Mouse (Mus musculus) lung, postnatal 0 days (tissue): ENCODE data around the gene Cyp2d22. TPM values are rescaled to one million over a fixed set of nuclear protein-coding genes. Genes with fewer than 3 reads are reported as not detected.

Experiments
- ATAC-seq: fragments of 200-750 bp; cut with Nextera tagmentation; 2 replicates; pipeline ENCODE4 v1.8.0; 2017; ENCODE audit warnings: moderate library complexity
- DNase-seq: peaks from one replicate; pipeline ENCODE4 v3.0.0-alpha.2; 2016; ENCODE audit warnings: low spot score
- H3K27ac ChIP-seq: fragments of 300-500 bp; sonication (generic); 2 replicates; pipeline ENCODE4 v1.5.1; 2014; ENCODE audit warnings: antibody characterized with exemption, mild to moderate bottlenecking, low read length, mixed read lengths
- H3K27me3 ChIP-seq: fragments of 300-500 bp; sonication (generic); replicated peaks from 2 replicates; pipeline ENCODE4 v1.6.1; 2014; ENCODE audit warnings: low read length, mixed read lengths; ENCODE audit not compliant: insufficient read depth
- H3K36me3 ChIP-seq: fragments of 300-500 bp; sonication (generic); 2 replicates; pipeline ENCODE4 v1.6.1; 2014; ENCODE audit warnings: low read length, mixed read lengths; ENCODE audit not compliant: insufficient read depth
- H3K4me1 ChIP-seq: fragments of 300-500 bp; sonication (generic); 2 replicates; pipeline ENCODE4 v1.6.1; 2014; ENCODE audit warnings: antibody characterized with exemption, low read depth, low read length, mixed read lengths; ENCODE audit not compliant: insufficient read depth
- H3K4me2 ChIP-seq: fragments of 300-500 bp; sonication (generic); replicated peaks from 2 replicates; pipeline ENCODE4 v1.6.1; 2014; ENCODE audit warnings: low read depth, mild to moderate bottlenecking, low read length, moderate library complexity, mixed read lengths
- H3K4me3 ChIP-seq: fragments of 300-500 bp; sonication (generic); 2 replicates; pipeline ENCODE4 v1.5.1; 2014; ENCODE audit warnings: low read depth, low read length
- H3K9ac ChIP-seq: fragments of 300-500 bp; sonication (generic); replicated peaks from 2 replicates; pipeline ENCODE4 v1.6.1; 2014; ENCODE audit warnings: low read depth, mild to moderate bottlenecking
- H3K9me3 ChIP-seq: fragments of 300-500 bp; sonication (generic); 2 replicates; pipeline ENCODE4 v1.6.1; 2016; ENCODE audit warnings: low read length, mixed read lengths
- CTCF ChIP-seq: IDR thresholded peaks from 2 replicates; pipeline ENCODE4 v1.5.1; 2016; ENCODE audit warnings: antibody characterized with exemption, mild to moderate bottlenecking
- EP300 ChIP-seq: IDR thresholded peaks from 2 replicates; pipeline ENCODE4 v1.6.1; 2016; ENCODE audit warnings: antibody characterized with exemption, mild to moderate bottlenecking, control low read depth
- WGBS: fragments of 180-500 bp; shearing (Covaris S2); extraction: QIAGEN DNeasy Blood & Tissue Kit; methylation state at CpG from one replicate; pipeline ENCODE4 v1.1.7; 2014; 5-methylcytosine and 5-hydroxymethylcytosine counted together
- polyA plus RNA-seq: library from polyadenylated mRNA; unstranded; fragments of >200 nt; fragmentation: Nextera tagmentation; extraction: Ambion mirVana; gene quantifications from 2 replicates; pipeline ENCODE4 v1.2.1, GENCODE M21; 2015

Gene Cyp2d22
- 13.3 and 14.2 TPM in 2 replicates for polyA plus RNA-seq

DNA sequence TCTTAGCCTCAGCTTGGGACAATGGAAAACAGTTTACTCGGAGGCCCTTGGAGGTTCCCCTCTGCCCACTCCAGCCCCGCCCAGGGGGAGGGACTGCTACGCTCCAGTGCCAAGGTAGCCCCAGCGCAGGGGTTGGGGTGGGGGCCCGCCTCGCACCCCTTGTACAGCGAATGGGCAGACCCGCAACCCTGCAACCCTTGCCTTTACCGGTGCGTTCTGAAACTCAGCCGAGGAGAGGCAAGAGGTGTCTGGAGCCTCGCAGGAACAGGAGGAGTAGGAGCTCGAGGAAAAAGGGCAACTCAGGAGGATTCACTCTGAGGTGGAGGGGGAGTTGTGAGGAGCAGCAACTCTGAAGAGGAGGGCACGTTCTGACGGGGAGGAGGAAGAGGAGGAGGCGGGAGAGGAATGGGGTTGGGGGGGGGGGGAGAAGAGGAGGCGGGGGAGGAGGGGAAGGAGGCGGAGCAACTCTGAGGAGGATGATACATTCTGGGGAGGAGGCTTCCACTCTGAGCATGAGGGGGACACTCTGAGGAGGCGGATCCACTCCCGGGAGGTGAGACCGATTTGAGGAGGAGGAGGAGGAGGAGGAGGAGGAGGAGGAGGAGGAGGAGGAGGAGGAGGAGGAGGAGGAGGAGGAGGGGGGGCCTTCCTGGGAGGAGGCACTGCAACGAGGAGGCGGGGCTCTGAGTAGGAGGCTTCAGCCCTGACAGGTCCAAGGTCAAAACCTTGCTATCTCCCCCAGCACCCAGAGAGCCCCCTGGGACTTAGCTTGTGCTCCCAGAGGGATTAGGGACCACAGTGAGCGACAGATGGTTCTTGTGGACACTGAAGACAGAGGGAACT is at the start of gene Cyp2d22:
Gene Cyp2d22, minus strand, starts transcription at position 390 of the 843 bp plus-strand sequence.
- peak within 1 kb of the TSS; percentile 54 for H3K9ac ChIP-seq
- peak within 1 kb of the TSS; percentile 72 for H3K4me2 ChIP-seq
- H3K27me3 ChIP-seq, result no peaks in the 10 kb centered on the region
- peaks cover 7% of the 10 kb centered on the region; the same call in 1 of the 2 replicates for H3K4me1 ChIP-seq
- peak within 1 kb of the TSS; percentile 43 for H3K4me3 ChIP-seq
- H3K9me3 ChIP-seq, result no peaks in the 10 kb centered on the region
- H3K36me3 ChIP-seq, result no peaks in the 10 kb centered on the region
- H3K27ac ChIP-seq, result peak within 1 kb of the TSS; percentile 93
- 5% methylated on average over 16 of the region's 24 CpGs for WGBS
- DNase-seq (peak; percentile 83), ATAC-seq (peak; percentile 51)
- TF ChIP-seq EP300 (no peak), CTCF (no peak)

DNA sequence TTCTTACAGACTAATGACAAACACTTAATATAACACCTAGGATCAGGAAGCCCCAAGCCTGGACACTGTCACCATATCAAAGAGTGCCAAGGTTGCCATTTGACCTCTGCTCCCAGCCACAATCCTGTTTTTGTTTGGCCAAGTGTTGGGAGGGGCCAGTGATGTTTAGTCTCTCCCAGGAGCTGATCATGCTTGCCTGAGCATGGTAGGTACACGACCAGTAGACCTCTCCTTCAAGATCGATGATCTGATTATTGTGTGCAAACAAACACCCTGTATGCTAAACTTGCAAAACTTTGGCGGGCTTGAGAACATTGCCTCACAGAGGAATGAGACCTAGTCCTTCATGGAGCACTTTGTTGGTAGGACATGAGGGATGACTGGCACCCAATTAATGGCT is 43.4 kb upstream of the Cyp2d22 start:
- Histone ChIP-seq H3K4me3 (no peak overlapping the region), H3K4me2 (no peak overlapping the region), H3K27ac (no peak overlapping the region), H3K4me1 (no peaks in the 10 kb centered on the region), H3K36me3 (no peaks in the 10 kb centered on the region), H3K9ac (no peak overlapping the region), H3K27me3 (no peaks in the 10 kb centered on the region), H3K9me3 (no peaks in the 10 kb centered on the region)
- no peak for ATAC-seq
- WGBS, result 60% methylated on average over 3 of the region's 3 CpGs
- no peak for TF ChIP-seq CTCF
- no peak for TF ChIP-seq EP300
- DNase-seq, result no peak

DNA sequence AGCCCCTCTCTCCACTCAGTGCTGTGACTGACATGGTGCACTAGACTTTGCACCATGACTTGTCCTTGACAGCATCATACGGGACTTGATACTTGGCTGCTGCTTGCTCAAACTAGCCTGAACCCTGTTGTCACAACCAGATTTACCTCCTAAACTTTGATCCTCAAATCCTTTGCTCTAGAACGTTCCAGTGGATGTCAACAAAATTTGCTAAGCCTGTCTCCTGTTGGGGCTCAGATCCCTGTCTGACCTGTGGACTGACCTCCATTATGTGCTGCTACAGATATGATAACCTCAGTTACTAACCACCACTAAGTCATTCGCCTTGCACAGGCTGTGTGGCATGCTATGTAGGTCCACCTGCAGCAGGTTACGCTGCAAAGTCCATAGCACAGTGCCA is 42.9 kb upstream of the Cyp2d22 start:
- no peaks in the 10 kb centered on the region for H3K27me3 ChIP-seq
- TF ChIP-seq CTCF (no peak), EP300 (no peak)
- no peak for DNase-seq
- ATAC-seq, result no peak
- no peak overlapping the region for H3K4me2 ChIP-seq
- H3K4me1 ChIP-seq, result no peaks in the 10 kb centered on the region
- no peaks in the 10 kb centered on the region for H3K9me3 ChIP-seq
- no peak overlapping the region for H3K27ac ChIP-seq
- H3K9ac ChIP-seq, result no peak overlapping the region
- no peaks in the 10 kb centered on the region for H3K36me3 ChIP-seq
- no peak overlapping the region for H3K4me3 ChIP-seq
- WGBS, result 64% methylated on average over 4 of the region's 4 CpGs

DNA sequence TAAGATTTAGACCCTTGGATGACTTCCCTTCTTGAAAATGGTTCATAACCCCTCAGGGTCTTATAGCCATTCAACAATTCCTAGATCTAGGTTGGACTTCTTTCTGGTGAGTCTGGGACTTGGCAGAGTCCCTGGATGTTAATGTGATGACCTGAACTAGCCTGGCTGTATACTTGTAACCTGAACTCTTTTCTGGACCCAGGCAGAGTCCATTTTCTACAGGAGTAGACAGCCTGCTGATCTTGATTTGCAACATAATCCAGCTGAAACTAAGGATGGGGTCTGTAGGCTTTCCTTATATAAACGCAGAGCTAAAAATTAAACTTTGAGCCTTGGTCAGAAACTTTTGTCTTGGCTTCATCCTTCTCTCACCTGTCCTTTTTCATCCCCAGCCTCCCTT is 38.6 kb upstream of the Cyp2d22 start:
- Histone ChIP-seq H3K9ac (no peak overlapping the region), H3K27ac (no peak overlapping the region), H3K36me3 (no peaks in the 10 kb centered on the region), H3K4me1 (no peaks in the 10 kb centered on the region), H3K4me3 (no peak overlapping the region), H3K9me3 (no peaks in the 10 kb centered on the region), H3K27me3 (no peaks in the 10 kb centered on the region), H3K4me2 (no peak overlapping the region)
- TF ChIP-seq EP300 (no peak), CTCF (no peak)
- no peak for ATAC-seq
- DNase-seq, result no peak
- 89% methylated on average over 1 of the region's 1 CpGs for WGBS

DNA sequence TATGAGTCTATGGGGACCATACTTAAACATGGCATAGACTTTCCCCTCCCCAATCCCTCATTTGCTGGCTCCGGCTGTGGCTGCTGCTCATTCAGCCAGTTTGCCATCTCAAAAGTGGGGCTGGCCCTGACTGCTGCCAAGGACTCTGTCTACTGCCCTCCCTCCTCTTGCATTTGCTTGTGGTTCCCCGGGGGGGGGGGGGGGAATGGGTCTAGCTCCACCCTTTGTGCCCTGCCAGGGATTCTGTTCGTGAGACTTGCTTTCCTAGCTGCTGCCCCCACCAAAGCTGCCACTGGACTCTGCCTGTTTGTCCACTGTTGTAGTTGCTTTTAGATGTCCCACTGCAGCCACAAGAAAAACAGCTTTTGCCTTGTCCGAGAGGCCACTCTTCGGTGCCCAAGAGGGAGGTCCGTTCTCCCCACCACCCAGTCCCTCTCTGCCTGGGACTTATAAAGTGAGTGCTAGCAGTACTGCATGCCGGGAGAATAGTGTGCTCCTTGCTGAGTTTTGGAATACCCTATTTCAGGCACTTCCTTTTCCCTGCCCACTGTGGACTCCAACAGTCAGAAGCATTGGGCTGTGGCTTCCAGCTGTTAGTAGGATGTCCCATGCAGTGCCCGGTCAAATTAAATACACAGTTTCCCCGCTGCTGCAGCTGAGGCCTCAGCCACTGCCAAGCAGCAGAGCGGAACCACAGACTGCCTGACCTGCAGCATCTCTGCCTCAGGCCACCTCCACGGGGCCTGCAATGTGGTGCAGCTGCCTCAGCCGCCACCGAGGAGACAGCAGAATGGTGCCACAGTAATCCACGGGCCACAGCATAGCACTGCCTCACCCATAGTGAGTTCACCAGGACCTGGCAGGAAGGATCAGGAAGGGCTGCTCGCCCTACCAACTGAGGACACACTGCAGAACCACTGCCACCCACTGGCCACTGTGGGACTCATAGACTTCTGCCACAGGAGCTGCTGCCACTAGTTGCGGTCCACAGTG is 37.0 kb upstream of the Cyp2d22 start:
- Histone ChIP-seq H3K9ac (no peak overlapping the region), H3K4me2 (peak overlapping the region; percentile 35), H3K27ac (peak overlapping the region; percentile 47; the same call in 1 of the 2 replicates), H3K4me1 (no peaks in the 10 kb centered on the region), H3K36me3 (no peaks in the 10 kb centered on the region), H3K27me3 (no peaks in the 10 kb centered on the region), H3K4me3 (no peak overlapping the region), H3K9me3 (no peaks in the 10 kb centered on the region)
- TF ChIP-seq CTCF (peak; percentile 97), EP300 (no peak)
- ATAC-seq, result peak; percentile 96
- WGBS, result 22% methylated on average over 16 of the region's 16 CpGs
- peak; percentile 90 for DNase-seq

DNA sequence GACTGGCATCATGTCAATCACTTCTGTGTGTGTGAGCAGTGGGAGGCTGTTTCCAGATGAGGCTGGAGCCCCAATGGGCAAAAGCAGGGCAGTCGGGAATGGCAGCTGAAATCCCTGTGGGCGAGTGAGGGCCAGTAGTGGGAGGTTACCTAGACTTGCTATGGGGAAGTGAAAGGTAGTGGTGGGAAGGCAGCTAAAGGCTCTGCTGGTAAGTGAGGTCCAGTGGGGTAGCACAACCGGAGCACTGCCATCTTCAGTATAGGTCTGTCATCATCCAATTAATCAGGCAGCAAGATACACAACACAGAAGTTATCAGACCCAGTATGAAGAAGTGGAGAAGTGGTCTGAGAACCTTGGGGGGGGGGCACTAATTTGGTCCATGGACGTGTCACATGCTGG is 27.5 kb upstream of the Cyp2d22 start:
- no peak overlapping the region for H3K27ac ChIP-seq
- no peak for ATAC-seq
- no peaks in the 10 kb centered on the region for H3K9me3 ChIP-seq
- no peak for DNase-seq
- no peak overlapping the region for H3K4me3 ChIP-seq
- 70% methylated on average over 4 of the region's 4 CpGs for WGBS
- H3K9ac ChIP-seq, result no peak overlapping the region
- TF ChIP-seq CTCF (no peak), EP300 (no peak)
- H3K4me1 ChIP-seq, result no peaks in the 10 kb centered on the region
- H3K36me3 ChIP-seq, result no peaks in the 10 kb centered on the region
- H3K4me2 ChIP-seq, result no peak overlapping the region
- H3K27me3 ChIP-seq, result no peaks in the 10 kb centered on the region
